Mouse (Mus musculus) heart, embryonic 13.5 days (tissue): ENCODE results near the gene Lrtm2. TPM values are rescaled to one million over a fixed set of nuclear protein-coding genes. Genes with fewer than 3 reads are reported as not detected.
A peak's percentile ranks its signal among the peaks of the same experiment; 100 is the strongest.

ENCODE experiments used
- ATAC-seq: fragments of 200-750 bp; cut with Nextera tagmentation; 2 replicates; pipeline ENCODE4 v1.8.0; 2017; ENCODE audit warnings: moderate TSS enrichment; ENCODE audit not compliant: insufficient number of reproducible peaks, low FRiP score, low TSS enrichment; ENCODE audit errors: extremely low read depth
- H3K27ac ChIP-seq: fragments of 300-500 bp; sonication (generic); replicated peaks from 2 replicates; pipeline ENCODE4 v1.5.1; 2015; ENCODE audit warnings: moderate library complexity, mild to moderate bottlenecking, inconsistent platforms
- H3K27me3 ChIP-seq: fragments of 300-500 bp; sonication (generic); replicated peaks from 2 replicates; pipeline ENCODE4 v1.6.1; 2015; ENCODE audit warnings: mild to moderate bottlenecking, inconsistent platforms
- H3K36me3 ChIP-seq: fragments of 300-500 bp; sonication (generic); 2 replicates; pipeline ENCODE4 v1.6.1; 2015; ENCODE audit warnings: mild to moderate bottlenecking, inconsistent platforms
- H3K4me1 ChIP-seq: fragments of 300-500 bp; sonication (generic); 2 replicates; pipeline ENCODE4 v1.6.1; 2015; ENCODE audit warnings: inconsistent platforms
- H3K4me2 ChIP-seq: fragments of 300-500 bp; sonication (generic); 2 replicates; pipeline ENCODE4 v1.6.1; 2015; ENCODE audit warnings: inconsistent platforms, mild to moderate bottlenecking, moderate library complexity
- H3K4me3 ChIP-seq: fragments of 300-500 bp; sonication (generic); 2 replicates; pipeline ENCODE4 v1.5.1; 2015; ENCODE audit warnings: moderate library complexity, mild to moderate bottlenecking, inconsistent platforms
- H3K9ac ChIP-seq: fragments of 300-500 bp; sonication (generic); 2 replicates; pipeline ENCODE4 v1.6.1; 2015; ENCODE audit warnings: inconsistent platforms, mild to moderate bottlenecking, moderate library complexity
- H3K9me3 ChIP-seq: fragments of 300-500 bp; sonication (generic); 2 replicates; pipeline ENCODE4 v1.6.1; 2016; ENCODE audit warnings: inconsistent platforms
- WGBS: fragments of 180-500 bp; shearing (Covaris S2); methylation state at CpG from one replicate; pipeline ENCODE4 v1.1.7; 2015; ENCODE audit warnings: mixed read lengths; 5-methylcytosine and 5-hydroxymethylcytosine counted together
- polyA plus RNA-seq: library from polyadenylated mRNA; unstranded; fragments of >200 nt; fragmentation: Nextera tagmentation; extraction: Ambion mirVana; gene quantifications from 2 replicates; pipeline ENCODE4 v1.2.1, GENCODE M21; 2015

Gene Lrtm2
- polyA plus RNA-seq, 1 experiment from 2014 or later, result 0.17 TPM

GRCm38 (mm10) chr6:119358020-119358571, 27.5 kb upstream of the Lrtm2 start:
- no peak overlapping the region for H3K4me3 ChIP-seq
- no peak for ATAC-seq
- H3K27ac ChIP-seq, result no peak overlapping the region
- H3K9ac ChIP-seq, result no peak overlapping the region
- H3K4me1 ChIP-seq, result peaks cover 6% of the 10 kb centered on the region
- H3K36me3 ChIP-seq, result peaks cover 90% of the 10 kb centered on the region
- 86% methylated on average over 8 of the region's 8 CpGs for WGBS
- H3K9me3 ChIP-seq, result no peaks in the 10 kb centered on the region
- H3K4me2 ChIP-seq, result no peak overlapping the region
- no peaks in the 10 kb centered on the region for H3K27me3 ChIP-seq

DNA sequence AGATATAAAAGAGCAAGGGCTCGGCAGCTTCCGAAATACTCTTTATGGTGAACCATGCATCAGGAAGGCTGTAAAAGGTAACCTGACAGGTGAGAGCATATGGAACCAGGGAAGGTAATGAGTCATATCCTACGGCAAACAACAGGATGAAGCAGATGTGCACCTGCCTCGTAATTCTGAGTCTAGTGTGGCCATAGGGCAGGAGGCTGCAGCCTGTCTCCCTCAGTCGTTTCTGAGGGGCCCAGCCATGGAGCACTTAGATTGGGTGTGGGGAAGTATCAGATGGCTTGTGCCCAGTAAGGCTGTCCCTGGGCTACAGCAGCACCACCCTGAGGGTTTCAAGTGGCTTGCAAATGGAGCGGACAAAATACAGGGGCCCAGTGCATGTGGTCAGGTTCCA, 21.9 kb upstream of the Lrtm2 start:
- peaks cover 48% of the 10 kb centered on the region for H3K36me3 ChIP-seq
- peaks cover 15% of the 10 kb centered on the region for H3K4me1 ChIP-seq
- WGBS, result 73% methylated on average over 6 of the region's 6 CpGs
- H3K27me3 ChIP-seq, result no peaks in the 10 kb centered on the region
- no peaks in the 10 kb centered on the region for H3K9me3 ChIP-seq
- no peak overlapping the region for H3K4me3 ChIP-seq
- H3K9ac ChIP-seq, result no peak overlapping the region; the same call in 1 of the 2 replicates
- H3K4me2 ChIP-seq, result no peak overlapping the region
- no peak overlapping the region for H3K27ac ChIP-seq
- ATAC-seq, result no peak

GRCm38 (mm10) chr6:119351656-119352055, 21.1 kb upstream of the Lrtm2 start:
- Histone ChIP-seq H3K4me1 (peaks cover 15% of the 10 kb centered on the region), H3K9me3 (no peaks in the 10 kb centered on the region), H3K9ac (no peak overlapping the region), H3K27ac (no peak overlapping the region), H3K4me3 (no peak overlapping the region), H3K27me3 (no peaks in the 10 kb centered on the region), H3K36me3 (peaks cover 40% of the 10 kb centered on the region), H3K4me2 (no peak overlapping the region)
- ATAC-seq, result no peak
- 68% methylated on average over 8 of the region's 8 CpGs for WGBS

DNA sequence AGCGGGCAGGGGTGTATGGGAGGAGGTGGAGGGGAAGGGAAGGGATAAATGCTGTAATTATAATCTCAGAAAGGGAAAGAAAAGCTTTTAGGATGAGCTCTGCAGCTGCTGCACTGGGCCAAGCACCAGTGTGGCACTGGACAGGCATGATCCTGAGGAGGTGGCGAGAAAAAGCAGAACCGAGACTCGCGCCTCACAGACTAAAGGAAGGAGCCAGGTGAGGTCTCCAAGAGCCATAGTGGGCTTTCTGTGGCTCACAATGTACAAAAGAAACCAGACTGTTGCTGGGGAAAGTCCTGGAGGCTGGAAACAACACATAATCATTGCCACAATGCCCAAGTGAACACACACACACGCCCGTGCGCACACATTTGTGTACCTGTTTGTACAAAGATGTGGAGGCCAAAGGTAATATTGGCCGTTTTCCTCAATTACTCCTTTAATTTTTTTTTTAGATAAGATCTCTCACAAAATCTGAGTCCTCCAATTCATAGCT, 20.2 kb upstream of the Lrtm2 start:
- no peaks in the 10 kb centered on the region for H3K27me3 ChIP-seq
- H3K9me3 ChIP-seq, result no peaks in the 10 kb centered on the region
- 87% methylated on average over 9 of the region's 9 CpGs for WGBS
- no peak overlapping the region for H3K27ac ChIP-seq
- H3K4me3 ChIP-seq, result no peak overlapping the region
- ATAC-seq, result no peak
- H3K4me1 ChIP-seq, result peaks cover 15% of the 10 kb centered on the region
- H3K9ac ChIP-seq, result no peak overlapping the region
- peaks cover 31% of the 10 kb centered on the region for H3K36me3 ChIP-seq
- no peak overlapping the region for H3K4me2 ChIP-seq

DNA sequence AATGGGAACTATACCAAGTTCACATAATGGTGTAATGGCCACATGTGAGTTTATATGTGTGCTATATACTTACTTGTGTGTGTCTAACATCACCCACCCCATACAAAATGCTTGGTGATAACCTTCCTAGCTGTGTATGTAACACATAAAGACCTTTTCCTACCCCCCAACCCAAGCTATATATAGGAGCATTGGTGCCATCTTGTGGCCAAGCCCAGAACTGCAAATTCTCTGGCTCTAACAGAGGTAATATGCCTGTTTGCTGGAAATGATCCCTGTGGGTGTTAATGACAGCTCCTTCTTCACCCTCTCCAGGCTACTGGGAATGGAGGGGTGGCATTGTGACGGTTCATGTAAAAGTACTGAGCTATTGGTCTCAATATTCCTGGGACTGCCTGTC, 17.7 kb upstream of the Lrtm2 start:
- WGBS, result 0% methylated on average over 1 of the region's 1 CpGs
- H3K9me3 ChIP-seq, result no peaks in the 10 kb centered on the region
- no peak overlapping the region for H3K27ac ChIP-seq
- no peak overlapping the region for H3K4me2 ChIP-seq
- peaks cover 15% of the 10 kb centered on the region for H3K4me1 ChIP-seq
- H3K4me3 ChIP-seq, result no peak overlapping the region
- peaks cover 6% of the 10 kb centered on the region for H3K36me3 ChIP-seq
- H3K9ac ChIP-seq, result 0 out of 2 replicates have a peak overlapping the region, but pooled peaks have one; percentile 52
- ATAC-seq, result no peak
- H3K27me3 ChIP-seq, result no peaks in the 10 kb centered on the region

- no peak for ATAC-seq
- no peak overlapping the region for H3K27ac ChIP-seq
- no peaks in the 10 kb centered on the region for H3K27me3 ChIP-seq
- 66% methylated on average over 5 of the region's 5 CpGs for WGBS
- no peak overlapping the region for H3K4me2 ChIP-seq
- H3K4me1 ChIP-seq, result peaks cover 14% of the 10 kb centered on the region
- H3K4me3 ChIP-seq, result no peak overlapping the region
- H3K36me3 ChIP-seq, result peaks cover 4% of the 10 kb centered on the region; the same call in 1 of the 2 replicates
- no peaks in the 10 kb centered on the region for H3K9me3 ChIP-seq
- H3K9ac ChIP-seq, result no peak overlapping the region
These were observed 17.2 kb upstream of the Lrtm2 start for GRCm38 (mm10) chr6:119347813-119348212.

GRCm38 (mm10) chr6:119346257-119346656, 15.7 kb upstream of the Lrtm2 start:
- Histone ChIP-seq H3K27ac (no peak overlapping the region), H3K36me3 (no peaks in the 10 kb centered on the region), H3K4me3 (no peak overlapping the region), H3K9ac (no peak overlapping the region), H3K9me3 (no peaks in the 10 kb centered on the region), H3K27me3 (no peaks in the 10 kb centered on the region), H3K4me2 (no peak overlapping the region), H3K4me1 (peaks cover 4% of the 10 kb centered on the region; the same call in 1 of the 2 replicates)
- WGBS, result 58% methylated on average over 10 of the region's 10 CpGs
- ATAC-seq, result no peak

- no peak overlapping the region for H3K9ac ChIP-seq
- ATAC-seq, result no peak
- H3K9me3 ChIP-seq, result no peaks in the 10 kb centered on the region
- no peaks in the 10 kb centered on the region for H3K27me3 ChIP-seq
- no peak overlapping the region for H3K4me2 ChIP-seq
- no peaks in the 10 kb centered on the region for H3K36me3 ChIP-seq
- no peak overlapping the region for H3K27ac ChIP-seq
- H3K4me3 ChIP-seq, result no peak overlapping the region
- H3K4me1 ChIP-seq, result no peaks in the 10 kb centered on the region
These were observed 10.8 kb upstream of the Lrtm2 start for GRCm38 (mm10) chr6:119341409-119341808.

- no peaks in the 10 kb centered on the region for H3K9me3 ChIP-seq
- H3K4me2 ChIP-seq, result no peak overlapping the region
- no peak overlapping the region for H3K27ac ChIP-seq
- no peak for ATAC-seq
- H3K36me3 ChIP-seq, result no peaks in the 10 kb centered on the region
- H3K4me3 ChIP-seq, result no peak overlapping the region
- peaks cover 1% of the 10 kb centered on the region; the same call in 1 of the 2 replicates for H3K4me1 ChIP-seq
- H3K27me3 ChIP-seq, result peaks cover 20% of the 10 kb centered on the region
- no peak overlapping the region for H3K9ac ChIP-seq
- WGBS, result 38% methylated on average over 11 of the region's 11 CpGs
These were observed 7.8 kb upstream of the Lrtm2 start for GRCm38 (mm10) chr6:119338121-119338912.

GRCm38 (mm10) chr6:119337287-119337686, 6.7 kb upstream of the Lrtm2 start:
- ATAC-seq, result no peak
- Histone ChIP-seq H3K4me2 (no peak overlapping the region), H3K9ac (no peak overlapping the region), H3K27me3 (peaks cover 29% of the 10 kb centered on the region), H3K4me3 (no peak overlapping the region), H3K27ac (no peak overlapping the region), H3K4me1 (peaks cover 5% of the 10 kb centered on the region; the same call in 1 of the 2 replicates), H3K36me3 (no peaks in the 10 kb centered on the region), H3K9me3 (no peaks in the 10 kb centered on the region)
- WGBS, result 73% methylated on average over 3 of the region's 3 CpGs

GRCm38 (mm10) chr6:119336124-119336523, 5.6 kb upstream of the Lrtm2 start:
- H3K9ac ChIP-seq, result no peak overlapping the region
- H3K27me3 ChIP-seq, result peaks cover 41% of the 10 kb centered on the region
- no peaks in the 10 kb centered on the region for H3K36me3 ChIP-seq
- no peak overlapping the region for H3K27ac ChIP-seq
- no peak overlapping the region for H3K4me3 ChIP-seq
- H3K4me1 ChIP-seq, result peaks cover 5% of the 10 kb centered on the region; the same call in 1 of the 2 replicates
- H3K4me2 ChIP-seq, result no peak overlapping the region
- ATAC-seq, result no peak
- 47% methylated on average over 7 of the region's 7 CpGs for WGBS
- no peaks in the 10 kb centered on the region for H3K9me3 ChIP-seq
